Comparison of ENCODE assay signal across 8 mouse cellular contexts in the genomic region with DNA sequence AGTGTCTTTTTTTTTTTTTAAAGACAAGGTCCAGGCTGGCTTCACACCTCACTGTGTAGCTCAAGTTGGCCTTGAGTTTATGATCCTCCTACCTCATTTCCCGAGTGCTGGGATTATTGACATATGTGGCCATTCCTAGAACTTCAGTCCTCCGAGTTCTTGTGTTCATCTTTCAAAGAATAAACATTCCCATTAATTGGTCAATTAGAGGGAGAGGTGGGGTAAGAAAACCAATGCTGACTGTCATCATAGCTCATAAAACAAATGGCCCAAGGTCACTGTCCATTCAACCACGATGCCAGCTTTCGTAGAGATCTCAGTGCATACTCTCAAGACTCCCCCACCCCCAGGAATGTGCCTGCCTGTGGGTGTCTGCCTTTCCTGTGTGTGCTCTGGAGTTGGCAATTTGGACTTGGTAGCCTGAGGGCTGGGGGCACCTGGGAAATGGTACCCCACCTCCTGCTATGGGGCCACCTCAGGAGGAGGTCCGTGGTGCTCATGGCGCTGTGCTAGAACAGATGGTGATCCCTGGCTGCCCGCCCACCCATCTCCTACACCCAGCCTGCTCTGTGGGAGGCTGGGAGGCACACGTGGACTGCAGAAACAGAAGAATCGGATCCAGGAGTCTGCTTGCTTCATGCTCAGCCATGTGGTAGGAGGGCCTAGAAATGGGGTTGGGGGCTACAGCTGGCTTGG. TPM values are rescaled to one million over a fixed set of nuclear protein-coding genes. Genes with fewer than 3 reads are reported as not detected.
DNase-seq lines count a peak whose midpoint lies in the region; ATAC-seq lines count a peak whose summit lies in the region.

No protein-coding gene starts in this region.

- no peak overlapping the region for H3K4me3 ChIP-seq in midbrain, embryonic 11.5 days (ENCODE audit: low read depth, low read length)
- H3K4me3 ChIP-seq in midbrain, embryonic 16.5 days (ENCODE audit: low read depth, low read length), result no peak overlapping the region

- H3K4me2 ChIP-seq in midbrain, embryonic 11.5 days, result no peak overlapping the region
- H3K4me2 ChIP-seq in midbrain, embryonic 16.5 days (ENCODE audit: low read length), result no peak overlapping the region

- no peaks in the 10 kb centered on the region for H3K9me3 ChIP-seq in midbrain, embryonic 11.5 days (ENCODE audit: control insufficient read depth, low read length)
- no peaks in the 10 kb centered on the region for H3K9me3 ChIP-seq in midbrain, embryonic 16.5 days (replicated peaks; ENCODE audit: control insufficient read depth, low read length, poor library complexity, severe bottlenecking)

- 79% methylated on average over 9 of the region's 9 CpGs for WGBS in midbrain, embryonic 11.5 days
- 77% methylated on average over 9 of the region's 9 CpGs for WGBS in midbrain, embryonic 16.5 days

- DNase-seq in adrenal gland, postnatal 14 days, result peak; percentile 63
- DNase-seq in adrenal gland, adult 8-10 months, result no peak
- peak; percentile 57 for DNase-seq in midbrain, embryonic 11.5 days (ENCODE audit: low spot score, missing footprints)
- DNase-seq in layer of hippocampus, adult 9-11 months, result peak; percentile 85
- DNase-seq in right cerebral cortex, postnatal 4 days, result peak; percentile 23
- DNase-seq in thymus, postnatal 10 days (ENCODE audit: low spot score in 2 of 2), result no peak

- H3K9ac ChIP-seq in midbrain, embryonic 11.5 days (ENCODE audit: low read length), result no peak overlapping the region
- H3K9ac ChIP-seq in midbrain, embryonic 16.5 days (ENCODE audit: low read depth, low read length), result no peak overlapping the region

- H3K4me1 ChIP-seq in midbrain, embryonic 11.5 days (ENCODE audit: control insufficient read depth, insufficient read depth, low read length), result no peaks in the 10 kb centered on the region
- no peaks in the 10 kb centered on the region for H3K4me1 ChIP-seq in midbrain, embryonic 16.5 days (ENCODE audit: control insufficient read depth, insufficient read depth, low read length)

- no peak for ATAC-seq in midbrain, embryonic 11.5 days (ENCODE audit: low FRiP score)
- no peak for ATAC-seq in midbrain, embryonic 16.5 days
- no peak for ATAC-seq in megakaryocyte-erythroid progenitor cell, adult 5-6 weeks (replicated peaks; ENCODE audit: low FRiP score, low TSS enrichment, poor library complexity, severe bottlenecking)

- H3K27ac ChIP-seq in midbrain, embryonic 11.5 days (ENCODE audit: low read depth, low read length), result no peak overlapping the region
- H3K27ac ChIP-seq in midbrain, embryonic 16.5 days (ENCODE audit: low read length), result no peak overlapping the region

- no peaks in the 10 kb centered on the region for H3K36me3 ChIP-seq in midbrain, embryonic 11.5 days (ENCODE audit: control insufficient read depth, insufficient read depth, low read length)
- H3K36me3 ChIP-seq in midbrain, embryonic 16.5 days (ENCODE audit: control insufficient read depth, insufficient read depth, low read length), result peaks cover 2% of the 10 kb centered on the region; the same call in 1 of the 2 replicates

- H3K27me3 ChIP-seq in midbrain, embryonic 11.5 days (ENCODE audit: control insufficient read depth, insufficient read depth, low read length), result no peaks in the 10 kb centered on the region
- no peaks in the 10 kb centered on the region for H3K27me3 ChIP-seq in midbrain, embryonic 16.5 days (ENCODE audit: control insufficient read depth, insufficient read depth, low read depth, low read length)

RNA-seq across cellular contexts. Expression of a gene that starts 25.0 kb away (rescaled TPM):
- 117 and 147 TPM in 2 replicates for total RNA-seq in adrenal gland, postnatal 14 days (2021)
- total RNA-seq in adrenal gland, adult 8-10 months (2022), result 100 to 1,000 TPM; 147 to 201 (median 185) TPM
- 50.8 and 52.5 TPM in 2 replicates for polyA plus RNA-seq in midbrain, embryonic 11.5 days (2014; fragmentation: Nextera tagmentation; extraction: Ambion mirVana)
- polyA plus RNA-seq in midbrain, embryonic 16.5 days (2015; fragmentation: Nextera tagmentation; extraction: Ambion mirVana), result 96.6 and 112 TPM in 2 replicates
- total RNA-seq in megakaryocyte-erythroid progenitor cell, adult 5-6 weeks (2014; fragmentation: Nextera tagmentation), result 84.0 and 105 TPM in 2 replicates
- 56.1 and 59.7 TPM in 2 replicates for total RNA-seq in megakaryocyte-erythroid progenitor cell, adult 5-6 weeks (2017)

RNA-seq across cellular contexts. Expression of a gene that starts 25.4 kb away (rescaled TPM):
- total RNA-seq in adrenal gland, postnatal 14 days (2021), result 66.4 and 66.5 TPM in 2 replicates
- total RNA-seq in adrenal gland, adult 8-10 months (2022), result 100 to 1,000 TPM in 2 of 4 experiments, 10 to 100 TPM in 2; 79.2 to 123 (median 103) TPM
- polyA plus RNA-seq in midbrain, embryonic 11.5 days (2014; fragmentation: Nextera tagmentation; extraction: Ambion mirVana), result 21.0 and 22.7 TPM in 2 replicates
- polyA plus RNA-seq in midbrain, embryonic 16.5 days (2015; fragmentation: Nextera tagmentation; extraction: Ambion mirVana), result 36.6 and 37.0 TPM in 2 replicates
- total RNA-seq in megakaryocyte-erythroid progenitor cell, adult 5-6 weeks (2014; fragmentation: Nextera tagmentation), result 75.4 and 82.3 TPM in 2 replicates
- total RNA-seq in megakaryocyte-erythroid progenitor cell, adult 5-6 weeks (2017), result 97.2 and 145 TPM in 2 replicates

RNA-seq across cellular contexts. Expression of a gene that starts 46.9 kb away (rescaled TPM):
- total RNA-seq in adrenal gland, postnatal 14 days (2021), result 5.7 and 6.4 TPM in 2 replicates
- total RNA-seq in adrenal gland, adult 8-10 months (2022), result 1 to 10 TPM; 5.1 to 7.0 (median 6.1) TPM
- 10.3 and 12.9 TPM in 2 replicates for polyA plus RNA-seq in midbrain, embryonic 11.5 days (2014; fragmentation: Nextera tagmentation; extraction: Ambion mirVana)
- 16.5 and 17.6 TPM in 2 replicates for polyA plus RNA-seq in midbrain, embryonic 16.5 days (2015; fragmentation: Nextera tagmentation; extraction: Ambion mirVana)
- 14.6 and 17.1 TPM in 2 replicates for total RNA-seq in megakaryocyte-erythroid progenitor cell, adult 5-6 weeks (2014; fragmentation: Nextera tagmentation)
- 5.8 and 10.1 TPM in 2 replicates for total RNA-seq in megakaryocyte-erythroid progenitor cell, adult 5-6 weeks (2017)

RNA-seq across cellular contexts. Expression of a gene that starts 47.1 kb away (rescaled TPM):
- total RNA-seq in adrenal gland, postnatal 14 days (2021), result 4.4 and 5.8 TPM in 2 replicates
- total RNA-seq in adrenal gland, adult 8-10 months (2022), result 1 to 10 TPM; 4.9 to 8.2 (median 5.1) TPM
- 2.0 and 2.1 TPM in 2 replicates for polyA plus RNA-seq in midbrain, embryonic 11.5 days (2014; fragmentation: Nextera tagmentation; extraction: Ambion mirVana)
- polyA plus RNA-seq in midbrain, embryonic 16.5 days (2015; fragmentation: Nextera tagmentation; extraction: Ambion mirVana), result 3.3 and 3.5 TPM in 2 replicates
- 18.9 and 23.1 TPM in 2 replicates for total RNA-seq in megakaryocyte-erythroid progenitor cell, adult 5-6 weeks (2014; fragmentation: Nextera tagmentation)
- 7.4 and 9.1 TPM in 2 replicates for total RNA-seq in megakaryocyte-erythroid progenitor cell, adult 5-6 weeks (2017)

Comparison
In these comparisons a context has a peak if more than half of its experiments do, and no peak if none do; other contexts are left out.
1. DNase-seq: peak in adrenal gland, postnatal 14 days (single experiment), midbrain, embryonic 11.5 days (single experiment), layer of hippocampus, adult 9-11 months (single experiment) and right cerebral cortex, postnatal 4 days (single experiment); none in adrenal gland, adult 8-10 months (single experiment) and thymus, postnatal 10 days (0 of 2).